Comparison of ENCODE assay signal across 11 mouse cellular contexts in the genomic region with DNA sequence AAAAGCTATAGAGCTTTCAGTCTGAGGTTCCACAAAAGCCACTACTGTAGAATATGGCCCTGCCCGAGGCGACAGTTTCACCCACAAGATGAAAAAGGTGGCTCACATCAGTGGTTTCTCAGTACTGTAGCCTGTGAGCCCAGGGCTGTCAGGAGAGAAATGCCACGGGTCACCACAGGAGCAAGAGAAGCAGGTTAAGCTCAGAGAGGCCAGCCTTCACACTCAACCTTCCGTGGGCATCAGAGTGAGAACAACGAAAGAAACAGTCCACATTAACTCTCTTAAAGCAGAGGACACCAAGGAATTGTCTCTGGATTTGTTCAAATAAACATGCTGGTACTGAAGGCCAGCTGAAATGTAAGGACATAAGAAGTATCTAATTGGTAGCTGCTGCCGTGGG.
DNase-seq lines count a peak whose midpoint lies in the region; ATAC-seq lines count a peak whose summit lies in the region.
"Had no signal": no experiment of that assay in that cellular context is flagged by ENCODE, and none has a peak within 500 bp of the region (broad histone marks: within the 10 kb centered on the region; RNA-seq: fewer than 3 reads in every experiment).

No protein-coding gene starts in this region.

- no peaks in the 10 kb centered on the region for H3K36me3 ChIP-seq in heart, embryonic 15.5 days
- H3K36me3 ChIP-seq in lung, embryonic 16.5 days (ENCODE audit: control insufficient read depth, insufficient read depth, low read length), result no peaks in the 10 kb centered on the region
- no peaks in the 10 kb centered on the region for H3K36me3 ChIP-seq in hindbrain, embryonic 13.5 days
- H3K36me3 ChIP-seq in stomach, embryonic 14.5 days (ENCODE audit: control insufficient read depth, insufficient read depth, low read length), result no peaks in the 10 kb centered on the region
- H3K36me3 ChIP-seq: forebrain, embryonic 12.5 days; liver, embryonic 15.5 days had no signal

- WGBS in heart, embryonic 15.5 days, result 66% methylated on average over 6 of the region's 6 CpGs
- 71% methylated on average over 6 of the region's 6 CpGs for WGBS in lung, embryonic 16.5 days
- WGBS in hindbrain, embryonic 13.5 days, result 86% methylated on average over 6 of the region's 6 CpGs
- 77% methylated on average over 6 of the region's 6 CpGs for WGBS in stomach, embryonic 14.5 days

- H3K27ac ChIP-seq in heart, embryonic 15.5 days, result peak overlapping the region; percentile 87
- peak overlapping the region; percentile 90 for H3K27ac ChIP-seq in lung, embryonic 16.5 days (ENCODE audit: low read length)
- peak overlapping the region; percentile 52; the same call in 1 of the 2 replicates for H3K27ac ChIP-seq in hindbrain, embryonic 13.5 days
- H3K27ac ChIP-seq in stomach, embryonic 14.5 days (ENCODE audit: low read length), result peak overlapping the region; percentile 59; the same call in 1 of the 2 replicates
- H3K27ac ChIP-seq: forebrain, embryonic 12.5 days; liver, embryonic 15.5 days had no signal

- H3K9me3 ChIP-seq in heart, embryonic 15.5 days (replicated peaks), result no peaks in the 10 kb centered on the region
- H3K9me3 ChIP-seq in lung, embryonic 16.5 days (ENCODE audit: control insufficient read depth, low read length), result no peaks in the 10 kb centered on the region
- H3K9me3 ChIP-seq in hindbrain, embryonic 13.5 days, result no peaks in the 10 kb centered on the region
- H3K9me3 ChIP-seq in stomach, embryonic 14.5 days (ENCODE audit: control insufficient read depth, low read depth, low read length), result no peaks in the 10 kb centered on the region
- H3K9me3 ChIP-seq: forebrain, embryonic 12.5 days; liver, embryonic 15.5 days had no signal

- no peak for DNase-seq in heart, adult 18-20 months
- DNase-seq in lung, postnatal 14 days, result no peak
- no peak for DNase-seq in left cerebral cortex, postnatal 4 days
- DNase-seq: layer of hippocampus, postnatal 36 days had no signal

- peaks cover 48% of the 10 kb centered on the region for H3K4me1 ChIP-seq in heart, embryonic 15.5 days (replicated peaks)
- peaks cover 50% of the 10 kb centered on the region for H3K4me1 ChIP-seq in lung, embryonic 16.5 days (replicated peaks; ENCODE audit: control insufficient read depth, insufficient read depth, low read length)
- peaks cover 17% of the 10 kb centered on the region for H3K4me1 ChIP-seq in hindbrain, embryonic 13.5 days (replicated peaks)
- H3K4me1 ChIP-seq in stomach, embryonic 14.5 days (ENCODE audit: control insufficient read depth, insufficient read depth, low read length), result peaks cover 18% of the 10 kb centered on the region

- no peak overlapping the region for H3K4me3 ChIP-seq in heart, embryonic 15.5 days
- H3K4me3 ChIP-seq in lung, embryonic 16.5 days (ENCODE audit: low read length), result no peak overlapping the region
- H3K4me3 ChIP-seq in hindbrain, embryonic 13.5 days, result no peak overlapping the region
- no peak overlapping the region for H3K4me3 ChIP-seq in stomach, embryonic 14.5 days (ENCODE audit: low read depth, low read length)
- H3K4me3 ChIP-seq: forebrain, embryonic 12.5 days; liver, embryonic 15.5 days had no signal

- no peak for ATAC-seq in heart, embryonic 15.5 days (replicated peaks; ENCODE audit: insufficient number of reproducible peaks, insufficient read depth, low FRiP score, low read depth)
- ATAC-seq in lung, embryonic 16.5 days (ENCODE audit: low read depth), result no peak
- ATAC-seq in hindbrain, embryonic 13.5 days (ENCODE audit: low FRiP score), result no peak
- no peak for ATAC-seq in stomach, embryonic 14.5 days (ENCODE audit: insufficient number of reproducible peaks, insufficient read depth, low FRiP score, low read depth)

- no peak overlapping the region for H3K4me2 ChIP-seq in heart, embryonic 15.5 days
- H3K4me2 ChIP-seq in lung, embryonic 16.5 days (ENCODE audit: low read depth, low read length), result no peak overlapping the region
- H3K4me2 ChIP-seq in hindbrain, embryonic 13.5 days, result no peak overlapping the region
- H3K4me2 ChIP-seq in stomach, embryonic 14.5 days (replicated peaks; ENCODE audit: low read depth, low read length), result no peak overlapping the region
- H3K4me2 ChIP-seq: forebrain, embryonic 12.5 days; liver, embryonic 15.5 days had no signal

- no peaks in the 10 kb centered on the region for H3K27me3 ChIP-seq in heart, embryonic 15.5 days
- no peaks in the 10 kb centered on the region for H3K27me3 ChIP-seq in lung, embryonic 16.5 days (ENCODE audit: control insufficient read depth, insufficient read depth, low read depth, low read length)
- no peaks in the 10 kb centered on the region for H3K27me3 ChIP-seq in hindbrain, embryonic 13.5 days
- no peaks in the 10 kb centered on the region for H3K27me3 ChIP-seq in stomach, embryonic 14.5 days (ENCODE audit: control insufficient read depth, insufficient read depth, low read length)
- H3K27me3 ChIP-seq: forebrain, embryonic 12.5 days; liver, embryonic 15.5 days; Patski had no signal

- intact Hi-C loops in left cerebral cortex, postnatal 4 days (cut with DNase I), result no loop called here

- H3K9ac ChIP-seq in heart, embryonic 15.5 days, result no peak overlapping the region
- H3K9ac ChIP-seq in lung, embryonic 16.5 days (ENCODE audit: low read length), result no peak overlapping the region
- H3K9ac ChIP-seq in hindbrain, embryonic 13.5 days, result no peak overlapping the region
- H3K9ac ChIP-seq in stomach, embryonic 14.5 days (replicated peaks; ENCODE audit: low read depth, low read length), result no peak overlapping the region
- H3K9ac ChIP-seq: forebrain, embryonic 12.5 days; liver, embryonic 15.5 days had no signal
